Mouse (Mus musculus) liver, embryonic 15.5 days (tissue): ENCODE results near the gene Gm20481. TPM values are rescaled to one million over a fixed set of nuclear protein-coding genes. Genes with fewer than 3 reads are reported as not detected.

ENCODE experiments used
- ATAC-seq: fragments of 200-750 bp; cut with Nextera tagmentation; 2 replicates; pipeline ENCODE4 v1.8.0; 2017; ENCODE audit warnings: moderate number of reproducible peaks, mild to moderate bottlenecking, moderate library complexity; ENCODE audit not compliant: insufficient read depth
- H3K27ac ChIP-seq: fragments of 300-500 bp; sonication (generic); replicated peaks from 2 replicates; pipeline ENCODE4 v1.5.1; 2015; ENCODE audit warnings: mild to moderate bottlenecking, inconsistent platforms
- H3K27me3 ChIP-seq: fragments of 300-500 bp; sonication (generic); 2 replicates; pipeline ENCODE4 v1.6.1; 2015; ENCODE audit warnings: mild to moderate bottlenecking, inconsistent platforms
- H3K36me3 ChIP-seq: fragments of 300-500 bp; sonication (generic); replicated peaks from 2 replicates; pipeline ENCODE4 v1.6.1; 2015; ENCODE audit warnings: moderate library complexity, mild to moderate bottlenecking, inconsistent platforms
- H3K4me1 ChIP-seq: fragments of 300-500 bp; sonication (generic); replicated peaks from 2 replicates; pipeline ENCODE4 v1.6.1; 2015; ENCODE audit warnings: inconsistent platforms
- H3K4me2 ChIP-seq: fragments of 300-500 bp; sonication (generic); 2 replicates; pipeline ENCODE4 v1.6.1; 2015; ENCODE audit warnings: moderate library complexity, mild to moderate bottlenecking, inconsistent platforms
- H3K4me3 ChIP-seq: fragments of 300-500 bp; sonication (generic); replicated peaks from 2 replicates; pipeline ENCODE4 v1.5.1; 2015; ENCODE audit warnings: mild to moderate bottlenecking, inconsistent platforms
- H3K9ac ChIP-seq: fragments of 300-500 bp; sonication (generic); 2 replicates; pipeline ENCODE4 v1.6.1; 2015; ENCODE audit warnings: moderate library complexity, mild to moderate bottlenecking, inconsistent platforms
- H3K9me3 ChIP-seq: fragments of 300-500 bp; sonication (generic); replicated peaks from 2 replicates; pipeline ENCODE4 v1.6.1; 2016; ENCODE audit warnings: inconsistent platforms
- WGBS: fragments of 180-500 bp; shearing (Covaris S2); methylation state at CpG from one replicate; pipeline ENCODE4 v1.1.7; 2015; ENCODE audit warnings: mixed read lengths; ENCODE audit not compliant: insufficient replicate concordance; 5-methylcytosine and 5-hydroxymethylcytosine counted together
- polyA plus RNA-seq: library from polyadenylated mRNA; unstranded; fragments of >200 nt; fragmentation: Nextera tagmentation; extraction: Ambion mirVana; gene quantifications from 2 replicates; pipeline ENCODE4 v1.2.1, GENCODE M21; 2015

The Gm20481 gene
- polyA plus RNA-seq, 1 experiment from 2014 or later, result not detected

DNA sequence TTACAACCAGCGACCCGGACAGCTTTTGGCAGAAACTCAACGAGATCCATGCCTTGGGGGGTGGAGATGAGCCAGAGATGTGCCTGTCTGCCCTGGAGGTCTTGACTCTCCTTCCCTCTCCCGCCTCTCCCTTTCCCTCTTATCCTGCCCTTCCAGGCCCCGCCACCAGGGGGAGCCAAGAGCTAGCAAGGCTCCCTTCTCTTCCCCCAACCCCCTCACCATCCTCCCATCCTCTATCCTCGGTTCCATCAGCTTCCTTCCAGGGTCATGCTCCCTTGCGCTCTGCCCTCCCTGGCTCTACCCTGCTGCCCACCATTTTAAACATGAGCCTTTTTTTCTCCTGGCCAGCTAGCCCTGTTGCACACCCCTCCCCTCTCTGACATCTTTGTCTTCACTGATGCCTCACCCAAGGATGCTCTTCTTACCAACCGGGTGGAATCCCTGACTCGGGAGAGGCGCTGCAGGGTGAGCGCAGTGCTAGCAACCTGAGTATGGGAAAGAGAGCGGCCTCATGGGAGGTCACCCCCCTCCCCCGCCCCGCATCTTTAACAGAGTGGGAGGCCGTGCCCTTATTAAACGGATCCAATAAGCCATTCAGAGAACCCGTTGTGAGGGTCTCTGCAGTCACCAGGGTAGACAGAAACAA is 51.6 kb downstream of the Gm20481 start:
- H3K9me3 ChIP-seq, result no peaks in the 10 kb centered on the region
- H3K9ac ChIP-seq, result no peak overlapping the region
- H3K4me2 ChIP-seq, result peak overlapping the region; percentile 54
- H3K27me3 ChIP-seq, result no peaks in the 10 kb centered on the region
- peaks cover 68% of the 10 kb centered on the region for H3K4me1 ChIP-seq
- H3K4me3 ChIP-seq, result peak overlapping the region; percentile 20
- peaks cover 12% of the 10 kb centered on the region for H3K36me3 ChIP-seq
- 6% methylated on average over 17 of the region's 17 CpGs for WGBS
- peak overlapping the region; percentile 65; the same call in 1 of the 2 replicates for H3K27ac ChIP-seq
- no peak; the same call in 1 of the 2 replicates for ATAC-seq

Other genes starting within 250 kb of the Gm20481 start
- gene C4b, start 226.0 kb upstream of the Gm20481 start, polyA plus RNA-seq, result 9.8 and 17.1 TPM in 2 replicates
- 0.24 and 0.50 TPM in 2 replicates for gene Cyp21a1, start 165.4 kb upstream of the Gm20481 start, polyA plus RNA-seq
- gene Stk19, start 133.0 kb upstream of the Gm20481 start, polyA plus RNA-seq, result 12.0 and 14.1 TPM in 2 replicates
- gene Dxo, start 132.9 kb upstream of the Gm20481 start, polyA plus RNA-seq, result 29.8 and 31.2 TPM in 2 replicates
- 24.5 and 29.2 TPM in 2 replicates for gene Skiv2l, start 119.7 kb upstream of the Gm20481 start, polyA plus RNA-seq
- 45.6 and 46.7 TPM in 2 replicates for gene Nelfe, start 119.5 kb upstream of the Gm20481 start, polyA plus RNA-seq
- gene Cfb, start 107.4 kb upstream of the Gm20481 start, polyA plus RNA-seq, result 281 and 374 TPM in 2 replicates
- 0.41 and 0.64 TPM in 2 replicates for gene Zbtb12, start 90.4 kb upstream of the Gm20481 start, polyA plus RNA-seq
- 0.07 TPM in 1 of 2 replicates, not detected in the other for gene Gm20547, start 87.9 kb upstream of the Gm20481 start, polyA plus RNA-seq
- gene C2, start 71.6 kb upstream of the Gm20481 start, polyA plus RNA-seq, result 25.2 and 26.5 TPM in 2 replicates
- gene Ehmt2, start 71.4 kb upstream of the Gm20481 start, polyA plus RNA-seq, result 14.6 and 15.1 TPM in 2 replicates
- 3.0 and 3.1 TPM in 2 replicates for gene Slc44a4, start 55.4 kb upstream of the Gm20481 start, polyA plus RNA-seq
- 17.1 and 19.8 TPM in 2 replicates for gene Neu1, start 38.7 kb upstream of the Gm20481 start, polyA plus RNA-seq
- gene Hspa1b, start 10.7 kb upstream of the Gm20481 start, polyA plus RNA-seq, result 0.06 and 0.14 TPM in 2 replicates
- 0.96 and 1.6 TPM in 2 replicates for gene Hspa1a, start 2.2 kb downstream of the Gm20481 start, polyA plus RNA-seq
- 0.25 and 0.31 TPM in 2 replicates for gene Hspa1l, start 2.8 kb downstream of the Gm20481 start, polyA plus RNA-seq
- gene Lsm2, start 11.9 kb downstream of the Gm20481 start, polyA plus RNA-seq, result 120 and 123 TPM in 2 replicates
- 99.0 and 133 TPM in 2 replicates for gene Vars, start 31.1 kb downstream of the Gm20481 start, polyA plus RNA-seq
- 0.09 and 0.12 TPM in 2 replicates for gene Vwa7, start 46.7 kb downstream of the Gm20481 start, polyA plus RNA-seq
- 2.2 and 2.3 TPM in 2 replicates for gene Sapcd1, start 58.1 kb downstream of the Gm20481 start, polyA plus RNA-seq
- 3.4 and 4.3 TPM in 2 replicates for gene Msh5, start 76.8 kb downstream of the Gm20481 start, polyA plus RNA-seq
- gene Clic1, start 80.1 kb downstream of the Gm20481 start, polyA plus RNA-seq, result 120 and 122 TPM in 2 replicates
- 18.6 and 22.8 TPM in 2 replicates for gene Ddah2, start 89.1 kb downstream of the Gm20481 start, polyA plus RNA-seq
- 0.21 and 0.40 TPM in 2 replicates for gene Ly6g6c, start 95.5 kb downstream of the Gm20481 start, polyA plus RNA-seq
- 3.2 and 4.4 TPM in 2 replicates for gene Mpig6b, start 96.3 kb downstream of the Gm20481 start, polyA plus RNA-seq
- gene Ly6g6e, start 107.0 kb downstream of the Gm20481 start, polyA plus RNA-seq, result 0.12 and 0.26 TPM in 2 replicates
- 0.41 and 0.70 TPM in 2 replicates for gene Ly6g6d, start 108.2 kb downstream of the Gm20481 start, polyA plus RNA-seq
- 5.1 and 7.0 TPM in 2 replicates for gene Ly6g6f, start 115.7 kb downstream of the Gm20481 start, polyA plus RNA-seq
- gene Abhd16a, start 119.4 kb downstream of the Gm20481 start, polyA plus RNA-seq, result 50.0 and 53.2 TPM in 2 replicates
- gene Ly6g5c, start 138.4 kb downstream of the Gm20481 start, polyA plus RNA-seq, result not detected in 2 replicates
- 0.23 and 0.24 TPM in 2 replicates for gene Ly6g5b, start 145.5 kb downstream of the Gm20481 start, polyA plus RNA-seq
- 12.8 and 15.5 TPM in 2 replicates for gene Gpank1, start 151.5 kb downstream of the Gm20481 start, polyA plus RNA-seq
- 125 TPM in 2 replicates for gene Csnk2b, start 152.1 kb downstream of the Gm20481 start, polyA plus RNA-seq
- gene D17H6S53E, start 156.5 kb downstream of the Gm20481 start, polyA plus RNA-seq, result 2.2 and 2.5 TPM in 2 replicates
- gene Apom, start 162.1 kb downstream of the Gm20481 start, polyA plus RNA-seq, result 853 and 907 TPM in 2 replicates
- gene Bag6, start 165.3 kb downstream of the Gm20481 start, polyA plus RNA-seq, result 19.3 and 20.0 TPM in 2 replicates
- gene Prrc2a, start 195.0 kb downstream of the Gm20481 start, polyA plus RNA-seq, result 46.9 and 52.2 TPM in 2 replicates
- 20.5 and 22.2 TPM in 2 replicates for gene Aif1, start 206.2 kb downstream of the Gm20481 start, polyA plus RNA-seq
- gene Lst1, start 218.5 kb downstream of the Gm20481 start, polyA plus RNA-seq, result 40.1 and 40.2 TPM in 2 replicates
- gene Ltb, start 224.5 kb downstream of the Gm20481 start, polyA plus RNA-seq, result 1.2 and 2.0 TPM in 2 replicates
- 0.31 and 0.36 TPM in 2 replicates for gene Tnf, start 232.1 kb downstream of the Gm20481 start, polyA plus RNA-seq
- gene Lta, start 235.4 kb downstream of the Gm20481 start, polyA plus RNA-seq, result 0.06 TPM in 1 of 2 replicates, not detected in the other